Mouse (Mus musculus) myocyte (in vitro differentiated cells): ENCODE data around the gene Hdac1.

Experiments used
- MAX ChIP-seq: IDR thresholded peaks from one replicate; pipeline ENCODE4 v1.6.1; 2011; ENCODE audit warnings: low read depth, mild to moderate bottlenecking, control low read depth
- MYOG ChIP-seq, 3 experiments: IDR thresholded peaks; one replicate each; pipeline ENCODE4 v1.6.1; 2011; ENCODE audit warnings: control low read depth in 2 of 3, low read depth in 2 of 3, mild to moderate bottlenecking in 2 of 3; ENCODE audit not compliant: insufficient read length in 2 of 3, control insufficient read depth in 1 of 3, insufficient read depth in 1 of 3

- TF ChIP-seq MAX (no peak), MYOG (IDR thresholded peaks at IDR 0.05; ENCODE audit: control insufficient read depth in 1 of 3, insufficient read depth in 1 of 3, insufficient read length in 2 of 3, low read depth in 2 of 3) (no peak)
Observed at GRCm38 (mm10) chr4:129573093-129573370, 30.5 kb upstream of the Hdac1 start.
